Mouse (Mus musculus): ENCODE measurements around the gene Pphln1. TPM values are rescaled to one million over a fixed set of nuclear protein-coding genes. Genes with fewer than 3 reads are reported as not detected.
"Not testable (repeated sequence)": the region's sequence is repeated elsewhere in the genome, so short reads cannot be mapped to it uniquely, and the experiment has no call there.

Gene Pphln1
- polyA plus RNA-seq (2014; fragmentation: Nextera tagmentation; extraction: Ambion mirVana) = 57.1 and 59.0 TPM in 2 replicates

DNA sequence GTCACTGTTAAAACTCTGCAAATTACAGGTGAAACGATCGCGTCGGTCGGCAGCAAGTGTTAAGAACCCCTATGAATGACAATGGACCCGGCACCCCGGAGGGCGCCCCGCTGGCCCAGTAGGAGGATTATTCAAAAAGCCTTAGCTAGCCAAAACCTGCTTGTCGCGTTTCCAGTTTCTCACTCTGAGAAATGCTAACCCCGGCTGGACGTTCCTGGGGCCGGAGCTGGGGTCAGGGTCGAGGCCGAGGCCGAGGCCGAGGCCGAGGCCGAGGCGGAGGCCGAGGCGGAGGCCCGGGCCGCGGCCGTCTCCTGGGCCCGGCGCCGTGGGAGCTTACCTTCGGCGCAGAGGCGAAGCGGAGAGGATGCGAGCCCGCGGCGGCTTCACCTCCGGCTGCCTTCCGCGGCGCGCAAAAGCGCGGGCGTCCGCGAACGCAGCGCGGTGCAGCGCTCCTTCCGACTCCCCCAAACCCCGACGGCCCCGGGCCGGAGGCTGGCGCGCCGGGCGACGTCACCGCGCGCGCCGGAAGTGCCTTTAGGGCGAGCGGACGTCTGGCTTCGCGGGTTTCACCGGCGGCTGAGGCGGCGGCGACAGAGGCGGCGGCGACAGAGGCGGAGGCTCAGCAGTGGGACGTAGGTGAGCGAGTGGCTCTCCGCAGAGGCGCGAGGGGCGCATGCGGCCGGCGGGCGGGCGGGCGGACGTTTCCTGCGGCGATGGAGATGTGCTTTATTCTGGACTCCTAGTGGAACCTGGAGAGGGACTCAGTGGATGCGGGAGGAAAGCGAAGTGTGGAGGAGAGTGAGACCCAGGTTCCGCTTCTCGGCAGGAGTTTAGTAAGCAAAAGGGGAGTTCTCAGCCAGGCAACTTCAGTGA lies at the start of gene Pphln1, which contains the start of gene Zcrb1:
TSS of gene Pphln1 (plus strand) at position 525 of the 873 bp plus-strand sequence.
TSS of gene Zcrb1 (minus strand) at position 509 of the 873 bp plus-strand sequence.
- Histone ChIP-seq H3K4me3 (ENCODE audit: low read depth, low read length) (peak within 1 kb of the TSS; percentile 59), H3K9me3 (replicated peaks; ENCODE audit: control insufficient read depth, low read length) (no peaks in the 10 kb centered on the region), H3K4me2 (ENCODE audit: low read depth, low read length) (peak within 1 kb of the TSS; percentile 52), H3K27me3 (ENCODE audit: control insufficient read depth, insufficient read depth, low read length) (no peaks in the 10 kb centered on the region), H3K4me1 (ENCODE audit: control insufficient read depth, insufficient read depth, low read length) (no peaks in the 10 kb centered on the region), H3K36me3 (replicated peaks; ENCODE audit: control insufficient read depth, insufficient read depth, low read depth, low read length) (no peaks in the 10 kb centered on the region; the same call in 1 of the 2 replicates), H3K27ac (replicated peaks; ENCODE audit: low read depth, low read length) (peak within 1 kb of the TSS; percentile 75), H3K9ac (replicated peaks; ENCODE audit: low read length) (peak within 1 kb of the TSS; percentile 78)
- under 1% methylated on average over 98 of the region's 100 CpGs for WGBS
- ATAC-seq (replicated peaks; ENCODE audit: insufficient number of reproducible peaks, low FRiP score, low TSS enrichment, low read depth) (peak; percentile 89), DNase-seq (ENCODE audit: low spot score) (peak; percentile 91)

DNA sequence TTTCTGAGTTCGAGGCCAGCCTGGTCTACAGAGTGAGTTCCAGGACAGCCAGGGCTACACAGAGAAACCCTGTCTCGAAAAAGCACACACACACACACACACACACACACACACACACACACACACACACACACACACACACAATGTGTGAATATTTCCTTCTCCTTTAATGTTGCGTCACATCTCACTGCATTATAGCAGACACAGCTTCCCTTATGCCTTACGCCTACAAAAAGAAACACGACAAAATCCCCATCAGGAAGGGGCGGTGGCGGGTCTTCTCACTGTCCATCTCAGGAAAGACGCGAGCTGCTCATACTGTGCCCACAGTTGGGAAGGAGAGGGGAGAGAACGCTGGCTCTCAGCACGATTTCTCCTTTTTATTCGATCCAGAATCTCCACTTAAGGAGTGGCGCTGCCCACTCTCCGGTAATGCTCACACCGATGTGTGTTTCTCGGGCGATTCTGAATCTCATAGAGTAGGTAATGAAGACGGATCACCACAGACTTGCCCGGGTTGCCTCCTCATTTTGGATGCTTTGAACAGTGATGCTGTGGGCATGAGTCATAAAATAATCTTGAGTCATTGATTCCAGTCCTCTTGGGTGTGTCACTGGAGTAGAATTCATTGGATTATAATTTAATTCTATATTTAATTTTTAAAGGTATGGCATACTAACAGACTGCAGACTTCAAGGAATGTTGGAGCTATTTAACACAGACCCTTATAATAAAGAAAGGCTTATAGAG lies 39.6 kb upstream of the Pphln1 start:
- no peaks in the 10 kb centered on the region for H3K27me3 ChIP-seq (ENCODE audit: control insufficient read depth, insufficient read depth, low read length)
- ATAC-seq (replicated peaks; ENCODE audit: insufficient number of reproducible peaks, low FRiP score, low TSS enrichment, low read depth) (no peak), DNase-seq (ENCODE audit: low spot score) (no peak)
- WGBS = 92% methylated on average over 18 of the region's 19 CpGs
- no peak overlapping the region for H3K9ac ChIP-seq (replicated peaks; ENCODE audit: low read length)
- no peaks in the 10 kb centered on the region for H3K4me1 ChIP-seq (ENCODE audit: control insufficient read depth, insufficient read depth, low read length)
- H3K36me3 ChIP-seq (replicated peaks; ENCODE audit: control insufficient read depth, insufficient read depth, low read depth, low read length) = no peaks in the 10 kb centered on the region
- H3K9me3 ChIP-seq (replicated peaks; ENCODE audit: control insufficient read depth, low read length) = no peaks in the 10 kb centered on the region
- H3K4me3 ChIP-seq (ENCODE audit: low read depth, low read length) = no peak overlapping the region
- H3K27ac ChIP-seq (replicated peaks; ENCODE audit: low read depth, low read length) = no peak overlapping the region
- no peak overlapping the region for H3K4me2 ChIP-seq (ENCODE audit: low read depth, low read length)

DNA sequence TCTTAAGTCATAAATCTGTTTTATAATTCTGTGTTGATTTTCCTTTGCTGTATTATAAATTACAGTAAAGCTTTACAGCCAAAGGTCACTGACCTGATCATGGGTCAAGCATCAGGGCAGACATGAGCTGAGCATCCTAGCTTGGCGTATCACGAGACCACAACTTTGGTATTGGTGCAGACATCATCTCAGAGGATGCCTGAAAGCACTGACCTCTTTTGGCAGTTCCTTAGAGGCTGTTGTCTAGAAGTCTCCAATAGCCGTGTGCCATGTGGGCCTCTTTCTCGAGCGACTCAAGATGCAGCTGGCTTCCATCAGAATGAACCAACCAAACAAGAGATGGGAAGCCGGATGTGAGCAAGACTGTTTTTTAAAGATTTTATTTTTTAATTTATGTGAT lies 32.6 kb upstream of the Pphln1 start:
- WGBS = 87% methylated on average over 6 of the region's 6 CpGs
- Histone ChIP-seq H3K4me2 (ENCODE audit: low read depth, low read length) (no peak overlapping the region), H3K9ac (replicated peaks; ENCODE audit: low read length) (no peak overlapping the region), H3K9me3 (replicated peaks; ENCODE audit: control insufficient read depth, low read length) (no peaks in the 10 kb centered on the region), H3K36me3 (replicated peaks; ENCODE audit: control insufficient read depth, insufficient read depth, low read depth, low read length) (no peaks in the 10 kb centered on the region), H3K4me1 (ENCODE audit: control insufficient read depth, insufficient read depth, low read length) (no peaks in the 10 kb centered on the region), H3K4me3 (ENCODE audit: low read depth, low read length) (no peak overlapping the region), H3K27ac (replicated peaks; ENCODE audit: low read depth, low read length) (no peak overlapping the region), H3K27me3 (ENCODE audit: control insufficient read depth, insufficient read depth, low read length) (no peaks in the 10 kb centered on the region)
- no peak for ATAC-seq (replicated peaks; ENCODE audit: insufficient number of reproducible peaks, low FRiP score, low TSS enrichment, low read depth)
- DNase-seq (ENCODE audit: low spot score) = no peak

DNA sequence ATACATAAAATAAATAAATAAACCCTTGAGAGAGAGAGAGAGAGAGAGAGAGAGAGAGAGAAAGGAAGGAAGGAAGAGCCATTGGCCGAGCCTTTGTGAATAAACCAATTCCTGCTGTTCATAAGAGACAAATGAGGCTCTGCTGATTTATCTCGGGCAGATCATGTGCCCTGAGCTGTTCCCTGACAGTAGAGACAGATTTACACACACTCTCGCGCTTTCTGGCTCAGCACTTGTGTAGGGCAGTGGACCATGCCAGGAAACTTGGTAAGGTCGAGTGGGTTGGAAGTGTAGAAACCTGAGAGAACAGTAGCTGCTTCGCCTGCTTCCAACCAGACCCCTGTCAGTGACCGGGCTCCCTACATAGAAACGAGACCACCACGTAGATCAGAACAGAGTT lies 29.6 kb upstream of the Pphln1 start:
- ATAC-seq (replicated peaks; ENCODE audit: insufficient number of reproducible peaks, low FRiP score, low TSS enrichment, low read depth) = no peak
- 78% methylated on average over 9 of the region's 9 CpGs for WGBS
- H3K9me3 ChIP-seq (replicated peaks; ENCODE audit: control insufficient read depth, low read length) = no peaks in the 10 kb centered on the region

DNA sequence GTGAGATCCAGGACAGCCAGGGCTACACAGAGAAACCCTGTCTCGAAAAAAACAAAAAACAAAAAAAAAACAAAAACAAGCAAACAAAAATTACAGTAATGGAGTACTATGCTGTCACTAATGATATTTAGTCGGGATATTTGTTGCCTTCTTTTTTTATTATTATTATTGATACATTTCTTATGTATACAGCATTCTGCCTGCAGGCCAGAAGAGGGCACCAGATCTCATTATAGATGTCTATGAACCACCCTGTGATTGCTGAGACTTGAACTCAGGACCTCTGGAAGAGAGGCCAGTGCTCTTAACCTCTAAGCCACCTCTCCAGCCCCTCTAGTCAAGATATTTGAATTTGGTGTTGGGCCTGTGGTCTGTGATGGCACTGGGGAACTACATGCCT lies 26.3 kb upstream of the Pphln1 start:
- ATAC-seq (replicated peaks; ENCODE audit: insufficient number of reproducible peaks, low FRiP score, low TSS enrichment, low read depth) (no peak), DNase-seq (ENCODE audit: low spot score) (no peak)
- Histone ChIP-seq H3K27me3 (ENCODE audit: control insufficient read depth, insufficient read depth, low read length) (no peaks in the 10 kb centered on the region), H3K9me3 (replicated peaks; ENCODE audit: control insufficient read depth, low read length) (no peaks in the 10 kb centered on the region), H3K4me3 (ENCODE audit: low read depth, low read length) (no peak overlapping the region), H3K4me2 (ENCODE audit: low read depth, low read length) (no peak overlapping the region), H3K9ac (replicated peaks; ENCODE audit: low read length) (no peak overlapping the region), H3K36me3 (replicated peaks; ENCODE audit: control insufficient read depth, insufficient read depth, low read depth, low read length) (no peaks in the 10 kb centered on the region), H3K4me1 (ENCODE audit: control insufficient read depth, insufficient read depth, low read length) (no peaks in the 10 kb centered on the region), H3K27ac (replicated peaks; ENCODE audit: low read depth, low read length) (no peak overlapping the region)
- 83% methylated on average over 2 of the region's 2 CpGs for WGBS

More for the DNA sequence above, 29.6 kb upstream of the Pphln1 start:
- Histone ChIP-seq H3K4me2 (ENCODE audit: low read depth, low read length) (no peak overlapping the region), H3K27ac (replicated peaks; ENCODE audit: low read depth, low read length) (no peak overlapping the region), H3K36me3 (replicated peaks; ENCODE audit: control insufficient read depth, insufficient read depth, low read depth, low read length) (no peaks in the 10 kb centered on the region), H3K4me3 (ENCODE audit: low read depth, low read length) (no peak overlapping the region), H3K4me1 (ENCODE audit: control insufficient read depth, insufficient read depth, low read length) (no peaks in the 10 kb centered on the region), H3K9ac (replicated peaks; ENCODE audit: low read length) (no peak overlapping the region), H3K27me3 (ENCODE audit: control insufficient read depth, insufficient read depth, low read length) (no peaks in the 10 kb centered on the region)
- DNase-seq (ENCODE audit: low spot score) = no peak

DNA sequence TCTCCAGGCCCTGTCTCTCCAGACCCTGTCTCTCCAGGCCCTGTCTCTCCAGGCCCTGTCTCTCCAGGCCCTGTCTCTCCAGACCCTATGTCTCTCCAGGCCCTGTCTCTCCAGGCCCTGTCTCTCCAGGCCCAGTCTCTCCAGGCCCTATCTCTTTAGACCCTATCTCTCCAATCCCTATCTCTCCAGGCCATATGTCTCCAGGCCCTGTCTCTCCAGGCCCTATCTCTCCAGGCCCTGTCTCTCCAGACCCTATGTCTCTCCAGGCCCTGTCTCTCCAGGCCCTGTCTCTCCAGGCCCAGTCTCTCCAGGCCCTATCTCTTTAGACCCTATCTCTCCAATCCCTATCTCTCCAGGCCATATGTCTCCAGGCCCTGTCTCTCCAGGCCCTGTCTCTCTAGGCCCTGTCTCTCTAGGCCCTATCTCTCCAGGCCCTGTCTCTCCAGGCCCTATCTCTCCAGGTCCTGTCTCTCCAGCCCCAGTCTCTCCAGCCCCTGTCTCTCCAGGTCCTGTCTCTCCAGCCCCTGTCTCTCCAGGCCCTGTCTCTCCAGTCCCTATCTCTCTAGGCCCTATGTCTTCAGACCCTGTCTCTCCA lies 25.5 kb upstream of the Pphln1 start:
- H3K9me3 ChIP-seq (replicated peaks; ENCODE audit: control insufficient read depth, low read length); H3K27ac ChIP-seq (replicated peaks; ENCODE audit: low read depth, low read length); DNase-seq (ENCODE audit: low spot score); H3K4me1 ChIP-seq (ENCODE audit: control insufficient read depth, insufficient read depth, low read length); H3K9ac ChIP-seq (replicated peaks; ENCODE audit: low read length); H3K4me3 ChIP-seq (ENCODE audit: low read depth, low read length); H3K36me3 ChIP-seq (replicated peaks; ENCODE audit: control insufficient read depth, insufficient read depth, low read depth, low read length); H3K4me2 ChIP-seq (ENCODE audit: low read depth, low read length); ATAC-seq (replicated peaks; ENCODE audit: insufficient number of reproducible peaks, low FRiP score, low TSS enrichment, low read depth); H3K27me3 ChIP-seq (ENCODE audit: control insufficient read depth, insufficient read depth, low read length): not testable (repeated sequence)

DNA sequence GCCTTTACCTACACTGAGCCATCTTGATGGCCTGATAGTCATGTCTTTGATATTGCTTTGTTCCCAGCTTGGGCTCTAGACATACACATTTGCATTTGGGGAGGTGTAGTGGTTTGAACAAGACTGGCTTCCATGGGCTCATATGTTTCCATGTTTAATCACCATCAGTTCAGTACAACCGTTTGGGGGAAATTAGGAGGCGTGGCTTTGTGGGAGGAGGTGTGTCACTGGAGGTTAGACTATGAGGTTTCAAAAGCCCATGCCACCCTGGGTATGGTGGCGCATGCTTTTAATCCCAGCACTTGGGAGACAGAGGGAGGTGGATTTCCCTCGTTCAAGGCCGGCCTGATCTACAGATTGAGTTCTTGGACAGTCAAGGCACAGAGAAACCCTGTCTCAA lies 22.5 kb upstream of the Pphln1 start:
- Histone ChIP-seq H3K9ac (replicated peaks; ENCODE audit: low read length) (no peak overlapping the region), H3K27ac (replicated peaks; ENCODE audit: low read depth, low read length) (no peak overlapping the region), H3K9me3 (replicated peaks; ENCODE audit: control insufficient read depth, low read length) (no peaks in the 10 kb centered on the region), H3K4me3 (ENCODE audit: low read depth, low read length) (no peak overlapping the region), H3K27me3 (ENCODE audit: control insufficient read depth, insufficient read depth, low read length) (no peaks in the 10 kb centered on the region), H3K36me3 (replicated peaks; ENCODE audit: control insufficient read depth, insufficient read depth, low read depth, low read length) (no peaks in the 10 kb centered on the region), H3K4me1 (ENCODE audit: control insufficient read depth, insufficient read depth, low read length) (no peaks in the 10 kb centered on the region), H3K4me2 (ENCODE audit: low read depth, low read length) (no peak overlapping the region)
- ATAC-seq (replicated peaks; ENCODE audit: insufficient number of reproducible peaks, low FRiP score, low TSS enrichment, low read depth) = no peak
- WGBS = 91% methylated on average over 5 of the region's 5 CpGs
- no peak for DNase-seq (ENCODE audit: low spot score)

Data from embryonic facial prominence, embryonic 11.5 days (tissue).